Mouse (Mus musculus) bone marrow macrophage, adult 2 months (primary cell): ENCODE measurements at regions not wholly inside any gene's neighbourhood (a gene's known extent, or its start where the extent isn't known, plus 50 kb on each side); places are given as distances from the start of the nearest gene placed in this dataset.

ENCODE experiments used
- H3K27ac ChIP-seq: 2 replicates; pipeline ENCODE4 v1.5.1; 2012; ENCODE audit warnings: low read depth, low read length; ENCODE audit not compliant: insufficient read depth
- H3K4me1 ChIP-seq: 2 replicates; pipeline ENCODE4 v1.6.1; 2012; ENCODE audit warnings: low read length; ENCODE audit not compliant: control insufficient read depth, insufficient read depth
- H3K4me3 ChIP-seq: 2 replicates; pipeline ENCODE4 v1.5.1; 2012; ENCODE audit warnings: mild to moderate bottlenecking, low read length, moderate library complexity; ENCODE audit not compliant: insufficient read depth
- CTCF ChIP-seq: IDR thresholded peaks from 2 replicates; pipeline ENCODE4 v1.5.1; 2012; ENCODE audit warnings: low read depth, mild to moderate bottlenecking, low read length, moderate library complexity
- POLR2A ChIP-seq: IDR thresholded peaks from 2 replicates; pipeline ENCODE4 v1.6.1; 2012; ENCODE audit warnings: mild to moderate bottlenecking, low read depth, low read length, borderline replicate concordance

DNA sequence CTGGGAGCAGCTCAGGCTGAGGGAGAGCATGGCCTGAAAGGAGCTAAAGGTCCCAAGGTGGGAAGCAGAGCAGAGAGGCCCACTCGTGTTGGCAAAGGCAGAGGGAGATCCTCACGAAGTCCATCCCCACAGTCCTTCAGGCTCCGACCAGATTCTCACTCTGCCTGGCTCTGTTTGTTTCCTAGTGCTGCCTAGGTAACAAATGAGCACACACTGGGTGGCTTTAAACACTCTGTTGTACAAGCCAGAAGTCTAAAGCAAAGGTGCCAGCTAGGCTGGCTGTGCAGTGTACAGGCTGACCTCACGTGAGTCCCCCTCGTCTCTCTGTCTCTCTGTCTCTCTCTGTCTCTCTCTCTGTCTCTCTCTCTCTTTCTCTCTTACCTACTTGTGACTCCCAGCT, 274.9 kb upstream of the Zmiz1 start:
- Histone ChIP-seq H3K4me3 (no peak overlapping the region), H3K4me1 (no peaks in the 10 kb centered on the region), H3K27ac (no peak overlapping the region)
- no peak for TF ChIP-seq CTCF
- TF ChIP-seq POLR2A = no peak

- Histone ChIP-seq H3K27ac (no peak overlapping the region), H3K4me3 (no peak overlapping the region), H3K4me1 (no peaks in the 10 kb centered on the region)
- TF ChIP-seq POLR2A = no peak
- TF ChIP-seq CTCF = no peak
These were observed 274.1 kb upstream of the Zmiz1 start for GRCm38 (mm10) chr14:25184875-25185274.

DNA sequence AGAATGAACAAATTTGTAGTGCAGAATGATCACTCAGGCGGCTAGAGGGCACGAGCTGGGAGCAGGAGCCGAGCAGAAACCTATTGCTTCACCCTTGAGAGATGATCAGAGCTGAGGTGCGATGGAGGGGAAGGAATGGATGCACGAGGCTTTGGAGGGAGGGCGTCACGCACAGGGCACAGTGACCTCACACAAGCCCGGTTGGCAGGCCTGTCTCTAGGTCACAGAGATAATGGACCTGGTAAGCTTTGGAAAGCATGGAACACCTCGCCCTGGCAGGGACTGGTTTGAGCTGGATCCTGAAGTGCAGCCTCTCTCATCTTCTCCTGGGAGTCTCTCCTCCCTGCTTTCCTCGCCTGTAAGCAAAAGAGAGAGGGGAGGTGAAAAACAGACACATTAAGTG, 273.4 kb upstream of the Zmiz1 start:
- H3K4me3 ChIP-seq = no peak overlapping the region
- TF ChIP-seq POLR2A = no peak
- no peak for TF ChIP-seq CTCF
- H3K27ac ChIP-seq = no peak overlapping the region
- no peaks in the 10 kb centered on the region for H3K4me1 ChIP-seq

GRCm38 (mm10) chr14:25185959-25186771, 272.8 kb upstream of the Zmiz1 start:
- no peak overlapping the region for H3K27ac ChIP-seq
- TF ChIP-seq CTCF (no peak), POLR2A (no peak)
- no peak overlapping the region for H3K4me3 ChIP-seq
- H3K4me1 ChIP-seq = no peaks in the 10 kb centered on the region

- TF ChIP-seq POLR2A = no peak
- TF ChIP-seq CTCF = no peak
- no peak overlapping the region for H3K4me3 ChIP-seq
- no peaks in the 10 kb centered on the region for H3K4me1 ChIP-seq
- no peak overlapping the region for H3K27ac ChIP-seq
These were observed 271.3 kb upstream of the Zmiz1 start for GRCm38 (mm10) chr14:25187715-25188114.

- H3K4me1 ChIP-seq = no peaks in the 10 kb centered on the region
- TF ChIP-seq CTCF (no peak), POLR2A (no peak)
These were observed 269.7 kb upstream of the Zmiz1 start for GRCm38 (mm10) chr14:25189256-25189655.

DNA sequence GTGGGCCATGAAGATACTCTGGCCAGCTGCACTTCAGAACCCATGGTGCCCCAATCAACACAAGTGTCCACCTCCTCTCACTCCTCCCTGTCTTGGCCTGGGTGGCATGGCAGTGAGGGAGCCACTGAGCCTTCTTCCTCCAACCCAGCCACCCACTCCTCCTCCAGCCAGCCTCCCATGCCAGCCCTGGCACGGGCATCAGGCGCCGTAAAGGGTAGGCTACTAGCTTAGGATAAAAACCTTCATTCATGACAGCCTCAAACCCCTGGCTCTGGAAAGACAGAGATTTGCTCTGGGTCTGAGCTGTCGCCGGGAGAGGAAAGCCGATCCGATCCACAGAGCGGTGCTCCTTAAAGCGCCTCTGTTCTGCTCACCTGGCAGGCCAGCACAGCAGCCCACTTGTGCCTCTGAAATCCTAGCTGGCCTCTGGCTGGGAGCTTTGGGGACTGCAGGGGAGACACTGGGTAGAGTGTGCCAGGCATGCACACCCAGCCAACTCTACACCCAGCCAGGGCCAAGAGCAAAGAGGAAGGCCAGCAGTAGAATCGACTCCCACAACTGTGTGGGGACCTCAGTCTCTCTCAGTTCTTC, 268.2 kb upstream of the Zmiz1 start:
- H3K4me3 ChIP-seq = no peak overlapping the region
- H3K27ac ChIP-seq = no peak overlapping the region
- H3K4me1 ChIP-seq = no peaks in the 10 kb centered on the region
- no peak for TF ChIP-seq POLR2A
- no peak for TF ChIP-seq CTCF

More at GRCm38 (mm10) chr14:25189256-25189655, 269.7 kb upstream of the Zmiz1 start:
- Histone ChIP-seq H3K4me3 (no peak overlapping the region), H3K27ac (no peak overlapping the region)

- H3K4me3 ChIP-seq = no peak overlapping the region
- no peaks in the 10 kb centered on the region for H3K4me1 ChIP-seq
- TF ChIP-seq POLR2A (no peak), CTCF (no peak)
- no peak overlapping the region for H3K27ac ChIP-seq
These were observed 262.2 kb upstream of the Zmiz1 start for GRCm38 (mm10) chr14:25196820-25197219.

DNA sequence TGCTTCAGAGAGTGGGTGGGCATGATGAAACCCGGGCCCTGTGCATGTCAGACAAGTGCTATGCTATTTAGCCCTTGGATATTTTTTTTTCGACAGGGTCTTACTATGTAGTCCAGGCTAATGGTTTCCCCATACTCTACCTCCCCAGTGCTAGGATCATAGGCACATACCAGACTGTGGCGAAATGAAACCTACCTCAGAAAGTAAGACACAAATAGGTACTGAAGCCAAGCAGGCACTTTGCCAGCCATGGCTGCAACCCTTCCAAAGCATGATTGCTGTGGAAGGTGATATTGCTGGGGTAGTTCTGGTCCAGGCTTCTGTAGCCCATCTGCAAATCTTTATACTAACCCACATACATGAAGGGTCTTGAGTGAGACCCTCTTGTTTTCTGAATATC, 259.1 kb upstream of the Zmiz1 start:
- Histone ChIP-seq H3K4me1 (no peaks in the 10 kb centered on the region), H3K4me3 (no peak overlapping the region), H3K27ac (no peak overlapping the region)
- TF ChIP-seq POLR2A = no peak
- no peak for TF ChIP-seq CTCF

DNA sequence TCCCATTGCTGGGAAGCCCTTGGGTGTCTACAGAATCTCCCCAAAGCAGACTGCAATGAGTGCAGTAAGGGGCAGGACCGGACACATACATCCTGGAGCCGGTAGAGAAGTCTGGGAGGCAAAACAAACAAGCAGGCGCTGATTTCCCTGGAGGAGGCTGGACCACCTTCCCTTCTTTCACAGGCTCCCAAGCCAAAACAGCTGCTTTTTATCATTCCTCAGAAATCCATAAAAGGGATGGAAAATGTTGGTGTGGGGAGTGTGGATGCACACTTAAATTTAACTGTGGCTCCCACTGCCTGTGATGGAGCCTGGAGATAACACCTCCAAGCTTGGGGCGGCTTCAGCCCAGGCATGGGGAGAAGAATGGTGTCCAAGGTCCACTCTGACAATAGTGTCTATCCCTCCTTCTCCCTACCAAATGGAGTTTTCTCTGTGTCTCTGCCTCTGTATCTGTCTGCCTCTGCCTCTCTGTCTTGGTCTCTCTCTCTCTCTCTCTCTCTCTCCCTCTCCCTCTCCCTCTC, 258.3 kb upstream of the Zmiz1 start:
- Histone ChIP-seq H3K4me3 (no peak overlapping the region), H3K4me1 (no peaks in the 10 kb centered on the region), H3K27ac (no peak overlapping the region)
- TF ChIP-seq POLR2A (no peak), CTCF (no peak)
